30 mouse cellular contexts compared by ENCODE assay signal in genomic region chr10:128976395-128976794, GRCm38 (mm10). TPM values are rescaled to one million over a fixed set of nuclear protein-coding genes. Genes with fewer than 3 reads are reported as not detected.
DNase-seq lines count a peak whose midpoint lies in the region; ATAC-seq lines count a peak whose summit lies in the region.
"Had no signal": no experiment of that assay in that cellular context is flagged by ENCODE, and none has a peak within 500 bp of the region (broad histone marks: within the 10 kb centered on the region; RNA-seq: fewer than 3 reads in every experiment).

No protein-coding gene starts in this region.

- peak; percentile 60 for DNase-seq in heart, adult 11 months
- no peak for DNase-seq in heart, adult 8-10 months (ENCODE audit: low spot score)
- no peak for DNase-seq in heart, postnatal 4 days
- no peak for DNase-seq in heart, postnatal 10 days
- DNase-seq in 416B (ENCODE audit: low read depth): peak; percentile 29
- DNase-seq: adrenal gland, adult 2 months; adrenal gland, postnatal 10 days; adrenal gland, postnatal 25 days; cerebellum, adult 11 months; cerebellum, adult 18-20 months; cerebellum, adult 8-10 months; cerebellum, adult 9-11 months; cerebellum, postnatal 14 days; cerebellum, postnatal 36 days; embryo, embryonic 11 days had no signal

- no peak overlapping the region for H3K9ac ChIP-seq in heart, embryonic 11.5 days (ENCODE audit: low read depth, low read length)
- H3K9ac ChIP-seq in heart, embryonic 13.5 days: no peak overlapping the region
- H3K9ac ChIP-seq: embryonic facial prominence, embryonic 13.5 days; embryonic facial prominence, embryonic 15.5 days; forebrain, embryonic 12.5 days had no signal

- intact Hi-C loops in heart, postnatal 10 days (cut with DNase I): loop anchor here (2.0 to 10.0 kb wide), 4 partner anchors 64 to 242 kb away; no protein-coding TSS in a partner anchor

- H3K27me3 ChIP-seq in heart, embryonic 11.5 days (ENCODE audit: control insufficient read depth, insufficient read depth, low read length): no peaks in the 10 kb centered on the region
- no peaks in the 10 kb centered on the region for H3K27me3 ChIP-seq in heart, embryonic 13.5 days (replicated peaks)
- H3K27me3 ChIP-seq: embryonic facial prominence, embryonic 13.5 days; embryonic facial prominence, embryonic 15.5 days; forebrain, embryonic 12.5 days had no signal

- H3K9me3 ChIP-seq in heart, embryonic 11.5 days (replicated peaks; ENCODE audit: control insufficient read depth, low read length): no peaks in the 10 kb centered on the region
- H3K9me3 ChIP-seq in heart, embryonic 13.5 days: no peaks in the 10 kb centered on the region
- H3K9me3 ChIP-seq: embryonic facial prominence, embryonic 13.5 days; embryonic facial prominence, embryonic 15.5 days; forebrain, embryonic 10.5 days; forebrain, embryonic 12.5 days had no signal

- ATAC-seq in heart, embryonic 11.5 days (replicated peaks; ENCODE audit: insufficient number of reproducible peaks, low FRiP score, low TSS enrichment): no peak
- no peak for ATAC-seq in heart, embryonic 13.5 days (ENCODE audit: extremely low read depth, insufficient number of reproducible peaks, low FRiP score, low TSS enrichment)
- ATAC-seq: forebrain, embryonic 14.5 days had no signal

- H3K36me3 ChIP-seq in heart, embryonic 11.5 days (ENCODE audit: control insufficient read depth, insufficient read depth, low read length): no peaks in the 10 kb centered on the region
- H3K36me3 ChIP-seq in heart, embryonic 13.5 days: no peaks in the 10 kb centered on the region
- H3K36me3 ChIP-seq: embryonic facial prominence, embryonic 13.5 days; embryonic facial prominence, embryonic 15.5 days; forebrain, embryonic 10.5 days; forebrain, embryonic 12.5 days had no signal

- H3K4me2 ChIP-seq in heart, embryonic 11.5 days: no peak overlapping the region
- H3K4me2 ChIP-seq in heart, embryonic 13.5 days: no peak overlapping the region
- H3K4me2 ChIP-seq: embryonic facial prominence, embryonic 13.5 days; embryonic facial prominence, embryonic 15.5 days; forebrain, embryonic 12.5 days had no signal

- peaks cover 11% of the 10 kb centered on the region for H3K4me1 ChIP-seq in heart, embryonic 11.5 days (ENCODE audit: control insufficient read depth, insufficient read depth, low read length)
- peaks cover 18% of the 10 kb centered on the region for H3K4me1 ChIP-seq in heart, embryonic 13.5 days
- H3K4me1 ChIP-seq: embryonic facial prominence, embryonic 13.5 days; embryonic facial prominence, embryonic 15.5 days; forebrain, embryonic 12.5 days had no signal

- no peak overlapping the region for H3K4me3 ChIP-seq in heart, embryonic 11.5 days (ENCODE audit: low read depth, low read length)
- no peak overlapping the region for H3K4me3 ChIP-seq in heart, embryonic 13.5 days
- H3K4me3 ChIP-seq: embryonic facial prominence, embryonic 13.5 days; embryonic facial prominence, embryonic 15.5 days; erythroblast, embryonic 14.5 days; forebrain, embryonic 10.5 days; forebrain, embryonic 12.5 days had no signal

- WGBS in heart, embryonic 11.5 days (ENCODE audit: insufficient replicate concordance): 29% methylated on average over 3 of the region's 3 CpGs
- 30% methylated on average over 3 of the region's 3 CpGs for WGBS in heart, embryonic 13.5 days

- H3K27ac ChIP-seq in heart, embryonic 11.5 days (ENCODE audit: low read depth, low read length): peak overlapping the region; percentile 59; the same call in 1 of the 2 replicates
- H3K27ac ChIP-seq in heart, embryonic 13.5 days (replicated peaks): peak overlapping the region; percentile 40; the same call in 1 of the 2 replicates
- H3K27ac ChIP-seq: embryonic facial prominence, embryonic 13.5 days; embryonic facial prominence, embryonic 15.5 days; forebrain, embryonic 10.5 days; forebrain, embryonic 12.5 days had no signal

RNA-seq across cellular contexts. Expression of gene Olfr9, which starts 12.8 kb away (rescaled TPM):
- not detected for total RNA-seq in heart, adult 8-10 months (2022)
- polyA plus RNA-seq in heart, embryonic 11.5 days (2014; fragmentation: Nextera tagmentation; extraction: Ambion mirVana): not detected in 2 replicates
- total RNA-seq in heart, postnatal 4 days (2021): not detected
- not detected in 2 replicates for polyA plus RNA-seq in heart, embryonic 13.5 days (2015; fragmentation: Nextera tagmentation; extraction: Ambion mirVana)
- not detected for total RNA-seq in heart, postnatal 10 days (2021)
- total RNA-seq: adrenal gland, adult 2 months; adrenal gland, postnatal 10 days; adrenal gland, postnatal 25 days; adrenal gland, postnatal 4 days; common myeloid progenitor, adult 5-6 weeks; ES-E14; MEL had no signal
- polyA plus RNA-seq: adrenal gland, adult 2 months; brain, embryonic 14.5 days; C2C12; embryonic facial prominence, embryonic 11.5 days; embryonic facial prominence, embryonic 13.5 days; embryonic facial prominence, embryonic 15.5 days; erythroblast, embryonic 14.5 days; forebrain, embryonic 10.5 days; forebrain, embryonic 12.5 days; forebrain, embryonic 14.5 days had no signal

RNA-seq across cellular contexts. Expression of gene Mettl7b, which starts 15.6 kb away (rescaled TPM):
- total RNA-seq in heart, adult 8-10 months (2022): not detected
- polyA plus RNA-seq in heart, embryonic 11.5 days (2014; fragmentation: Nextera tagmentation; extraction: Ambion mirVana): not detected in 2 replicates
- under 1 TPM in 1 of 2 experiments, not detected in 1; 0.21 TPM for total RNA-seq in heart, postnatal 4 days (2021)
- polyA plus RNA-seq in heart, embryonic 13.5 days (2015; fragmentation: Nextera tagmentation; extraction: Ambion mirVana): 0.15 TPM in 1 of 2 replicates, not detected in the other
- not detected for total RNA-seq in heart, postnatal 10 days (2021)
- total RNA-seq: adrenal gland, postnatal 25 days; common myeloid progenitor, adult 5-6 weeks; MEL had no signal
- polyA plus RNA-seq: C2C12; embryonic facial prominence, embryonic 11.5 days; embryonic facial prominence, embryonic 13.5 days; erythroblast, embryonic 14.5 days; forebrain, embryonic 10.5 days; forebrain, embryonic 12.5 days; forebrain, embryonic 14.5 days had no signal

RNA-seq across cellular contexts. Expression of gene Olfr763, which starts 34.2 kb away (rescaled TPM):
- total RNA-seq in heart, adult 8-10 months (2022): not detected
- polyA plus RNA-seq in heart, embryonic 11.5 days (2014; fragmentation: Nextera tagmentation; extraction: Ambion mirVana): not detected in 2 replicates
- total RNA-seq in heart, postnatal 4 days (2021): not detected
- not detected in 2 replicates for polyA plus RNA-seq in heart, embryonic 13.5 days (2015; fragmentation: Nextera tagmentation; extraction: Ambion mirVana)
- not detected for total RNA-seq in heart, postnatal 10 days (2021)
- total RNA-seq: adrenal gland, adult 2 months; adrenal gland, postnatal 10 days; adrenal gland, postnatal 25 days; adrenal gland, postnatal 4 days; common myeloid progenitor, adult 5-6 weeks; ES-E14; MEL had no signal
- polyA plus RNA-seq: adrenal gland, adult 2 months; brain, embryonic 14.5 days; C2C12; embryonic facial prominence, embryonic 11.5 days; embryonic facial prominence, embryonic 13.5 days; embryonic facial prominence, embryonic 15.5 days; erythroblast, embryonic 14.5 days; forebrain, embryonic 10.5 days; forebrain, embryonic 12.5 days; forebrain, embryonic 14.5 days had no signal

RNA-seq across cellular contexts. Expression of gene Itga7, which starts 42.8 kb away (rescaled TPM):
- total RNA-seq in heart, adult 8-10 months (2022): 100 to 1,000 TPM; 161 to 179 (median 167) TPM
- 0.43 and 0.79 TPM in 2 replicates for polyA plus RNA-seq in heart, embryonic 11.5 days (2014; fragmentation: Nextera tagmentation; extraction: Ambion mirVana)
- total RNA-seq in heart, postnatal 4 days (2021): 10 to 100 TPM; 69.6 to 78.5 TPM
- polyA plus RNA-seq in heart, embryonic 13.5 days (2015; fragmentation: Nextera tagmentation; extraction: Ambion mirVana): 2.4 and 2.9 TPM in 2 replicates
- 100 to 1,000 TPM; 125 to 136 TPM for total RNA-seq in heart, postnatal 10 days (2021)
- total RNA-seq: common myeloid progenitor, adult 5-6 weeks had no signal
- polyA plus RNA-seq: erythroblast, embryonic 14.5 days had no signal

RNA-seq across cellular contexts. Expression of gene Bloc1s1, which starts 52.6 kb away (rescaled TPM):
- total RNA-seq in heart, adult 8-10 months (2022): 100 to 1,000 TPM; 150 to 260 (median 205) TPM
- 195 and 206 TPM in 2 replicates for polyA plus RNA-seq in heart, embryonic 11.5 days (2014; fragmentation: Nextera tagmentation; extraction: Ambion mirVana)
- total RNA-seq in heart, postnatal 4 days (2021): 100 to 1,000 TPM; 152 to 180 TPM
- polyA plus RNA-seq in heart, embryonic 13.5 days (2015; fragmentation: Nextera tagmentation; extraction: Ambion mirVana): 199 and 223 TPM in 2 replicates
- 100 to 1,000 TPM; 188 to 198 TPM for total RNA-seq in heart, postnatal 10 days (2021)

Comparison
In these comparisons a context has a peak if more than half of its experiments do, and no peak if none do; other contexts are left out.
1. DNase-seq: peak in heart, adult 11 months (single experiment) and 416B (single experiment); none in heart, adult 8-10 months (single experiment), heart, postnatal 4 days (single experiment) and heart, postnatal 10 days (0 of 2).